Mouse (Mus musculus): ENCODE results near the gene Gm34653. TPM values are rescaled to one million over a fixed set of nuclear protein-coding genes. Genes with fewer than 3 reads are reported as not detected.
A peak's percentile ranks its signal among the peaks of the same experiment; 100 is the strongest.
"Not testable (repeated sequence)": the region's sequence is repeated elsewhere in the genome, so short reads cannot be mapped to it uniquely, and the experiment has no call there.

Gm34653 gene
- total RNA-seq, 2 experiments from 2014 or later: not detected

GRCm38 (mm10) chr2:34818492-34818891, 14.3 kb upstream of the Gm34653 start:
- DNase-seq: no peak

DNA sequence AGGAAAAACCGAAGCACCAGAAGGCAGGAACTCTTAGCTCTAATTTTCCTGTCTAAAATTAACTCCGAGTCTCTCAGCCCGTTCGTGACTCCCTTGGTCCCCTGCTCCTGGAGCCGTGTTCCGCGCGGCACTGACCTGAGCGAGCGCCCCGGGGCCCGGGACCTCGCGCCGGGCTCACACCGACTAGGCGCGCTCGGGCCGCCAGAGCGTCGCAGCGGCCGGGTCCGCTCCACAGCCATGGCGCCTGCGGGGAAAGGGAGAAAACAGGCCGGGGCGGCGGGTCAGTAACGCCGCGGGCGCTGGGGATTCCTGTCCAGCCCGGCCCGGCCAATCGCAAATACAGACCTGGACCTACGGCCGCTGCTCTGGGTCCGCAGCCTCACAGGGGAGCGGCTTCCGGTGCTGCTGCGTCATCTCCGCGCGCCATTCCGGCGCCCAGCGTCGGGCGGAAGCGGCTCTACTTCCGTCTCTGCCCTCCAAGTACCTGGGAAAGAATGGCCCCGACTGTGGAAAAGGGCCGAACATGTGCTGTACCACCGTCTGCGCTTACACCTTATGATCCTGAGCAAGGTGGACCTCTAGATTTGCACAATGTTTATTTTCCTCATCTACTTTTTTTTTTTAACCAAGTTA, 6.9 kb upstream of the Gm34653 start, which contains the start of gene Fbxw2:
Fbxw2 (minus strand) TSS at position 485 of the 633 bp plus-strand sequence.
- peak; percentile 94 for DNase-seq

GRCm38 (mm10) chr2:34826460-34827231, 6.2 kb upstream of the Gm34653 start:
- no peak for DNase-seq

DNA sequence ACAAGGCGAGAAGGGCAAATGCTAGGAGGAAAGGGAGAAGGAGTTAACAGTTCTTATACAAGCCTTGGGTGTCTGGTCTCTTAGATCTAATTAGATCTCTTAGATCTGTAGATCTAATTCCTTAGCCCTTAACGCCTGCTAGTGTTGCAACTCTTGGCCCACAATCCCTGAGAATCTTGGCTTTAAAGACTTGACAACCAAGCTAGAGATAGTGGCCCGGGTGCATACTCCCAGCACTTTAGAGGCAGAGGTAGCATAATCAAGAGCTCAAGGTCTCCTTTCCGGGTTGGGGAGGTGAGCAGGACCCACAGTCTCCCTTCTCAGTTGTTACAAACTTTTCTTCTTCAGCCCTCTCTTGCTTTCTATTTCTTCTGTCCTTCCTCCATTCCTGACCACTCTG, 5.2 kb upstream of the Gm34653 start:
- no peak for DNase-seq

DNA sequence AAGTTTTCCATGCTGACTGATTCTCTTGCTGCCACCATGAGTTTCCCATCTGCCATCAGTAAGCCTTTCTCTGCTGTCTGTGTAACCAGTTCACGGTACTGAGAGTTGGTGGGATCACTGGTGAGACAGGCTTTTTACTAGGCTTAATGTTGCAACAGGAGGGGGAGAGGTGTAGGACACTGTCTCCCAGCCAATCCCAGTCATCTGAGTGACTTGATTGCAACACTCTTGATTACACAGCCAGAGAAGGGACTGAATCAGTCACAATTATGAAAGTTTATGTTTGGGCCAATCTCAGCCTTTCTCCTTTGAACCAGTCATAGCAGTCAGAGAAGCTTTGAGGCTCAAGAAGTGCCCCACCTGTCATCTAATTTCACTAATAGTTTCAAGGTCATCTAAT, 4.8 kb upstream of the Gm34653 start:
- DNase-seq: no peak

- not testable (repeated sequence) for DNase-seq
These were observed 2.7 kb upstream of the Gm34653 start for GRCm38 (mm10) chr2:34830066-34830465.

GRCm38 (mm10) chr2:34833624-34834023, 817 bp downstream of the Gm34653 start:
- DNase-seq: no peak

- no peak for DNase-seq
These were observed 2.9 kb downstream of the Gm34653 start for GRCm38 (mm10) chr2:34835669-34836068.

DNA sequence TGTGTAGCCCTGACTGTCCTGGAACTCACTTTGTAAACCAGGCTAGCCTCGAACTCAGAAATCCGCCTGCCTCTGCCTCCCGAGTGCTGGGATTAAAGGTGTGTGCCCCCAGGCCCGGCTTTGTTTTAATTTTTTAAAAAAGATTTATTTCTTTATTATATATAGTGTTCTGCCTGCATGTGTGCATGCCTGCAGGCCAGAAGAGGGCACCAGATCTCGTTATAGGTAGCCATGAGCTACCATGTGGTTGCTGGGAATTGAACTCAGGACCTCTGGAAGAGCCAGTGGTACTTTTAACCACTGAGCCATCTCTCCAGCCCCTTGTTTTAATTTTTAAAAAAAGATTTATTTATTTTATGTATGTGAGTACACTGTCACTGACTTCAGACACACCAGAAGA, 7.3 kb downstream of the Gm34653 start:
- not testable (repeated sequence) for DNase-seq

DNA sequence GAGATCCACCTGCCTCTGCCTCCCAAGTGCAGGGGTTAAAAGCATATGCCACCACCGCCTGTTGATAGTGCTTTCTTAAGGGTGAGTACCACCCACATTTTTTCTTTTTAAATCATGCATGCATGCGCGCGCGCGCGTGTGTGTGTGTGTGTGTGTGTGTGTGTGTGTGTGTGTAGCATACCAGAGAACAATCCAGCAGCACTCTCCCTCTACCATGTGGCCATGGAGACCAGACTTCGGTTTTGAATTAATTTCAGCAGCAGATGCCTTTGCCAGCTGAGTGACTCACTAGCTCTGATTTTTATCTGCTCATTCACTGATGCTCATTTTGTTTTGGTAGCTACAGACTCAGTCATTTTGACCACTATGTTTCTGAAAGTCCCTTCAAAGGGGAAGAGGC, 8.9 kb downstream of the Gm34653 start:
- no peak for DNase-seq

- DNase-seq: peak; percentile 80 to 89
These were observed 10.6 kb downstream of the Gm34653 start for GRCm38 (mm10) chr2:34843211-34843939.

GRCm38 (mm10) chr2:34847702-34848101, 14.9 kb downstream of the Gm34653 start:
- no peak for DNase-seq

GRCm38 (mm10) chr2:34855265-34855664, 22.5 kb downstream of the Gm34653 start:
- no peak for DNase-seq

DNA sequence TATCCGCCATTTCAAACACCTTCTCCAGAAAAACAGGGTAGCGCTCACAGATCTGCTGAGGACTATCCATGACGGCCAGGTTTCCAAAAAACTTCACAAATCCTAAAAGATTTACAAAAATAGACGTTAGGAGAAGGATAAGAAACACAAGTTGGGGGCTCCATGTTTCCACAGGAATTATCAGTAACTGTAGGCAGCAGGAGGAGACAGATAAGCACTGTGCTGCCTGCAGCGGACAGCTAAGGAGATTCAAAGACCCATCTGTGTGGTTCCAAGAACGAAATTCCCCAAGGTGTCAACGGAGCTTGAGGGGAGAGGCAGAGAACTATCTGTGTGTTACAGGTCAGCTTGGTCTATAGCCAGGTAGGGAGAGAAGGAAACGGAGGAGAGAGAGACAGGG, 24.9 kb downstream of the Gm34653 start:
- DNase-seq: no peak

- no peak for DNase-seq
These were observed 36.9 kb downstream of the Gm34653 start for GRCm38 (mm10) chr2:34869680-34870079.

DNA sequence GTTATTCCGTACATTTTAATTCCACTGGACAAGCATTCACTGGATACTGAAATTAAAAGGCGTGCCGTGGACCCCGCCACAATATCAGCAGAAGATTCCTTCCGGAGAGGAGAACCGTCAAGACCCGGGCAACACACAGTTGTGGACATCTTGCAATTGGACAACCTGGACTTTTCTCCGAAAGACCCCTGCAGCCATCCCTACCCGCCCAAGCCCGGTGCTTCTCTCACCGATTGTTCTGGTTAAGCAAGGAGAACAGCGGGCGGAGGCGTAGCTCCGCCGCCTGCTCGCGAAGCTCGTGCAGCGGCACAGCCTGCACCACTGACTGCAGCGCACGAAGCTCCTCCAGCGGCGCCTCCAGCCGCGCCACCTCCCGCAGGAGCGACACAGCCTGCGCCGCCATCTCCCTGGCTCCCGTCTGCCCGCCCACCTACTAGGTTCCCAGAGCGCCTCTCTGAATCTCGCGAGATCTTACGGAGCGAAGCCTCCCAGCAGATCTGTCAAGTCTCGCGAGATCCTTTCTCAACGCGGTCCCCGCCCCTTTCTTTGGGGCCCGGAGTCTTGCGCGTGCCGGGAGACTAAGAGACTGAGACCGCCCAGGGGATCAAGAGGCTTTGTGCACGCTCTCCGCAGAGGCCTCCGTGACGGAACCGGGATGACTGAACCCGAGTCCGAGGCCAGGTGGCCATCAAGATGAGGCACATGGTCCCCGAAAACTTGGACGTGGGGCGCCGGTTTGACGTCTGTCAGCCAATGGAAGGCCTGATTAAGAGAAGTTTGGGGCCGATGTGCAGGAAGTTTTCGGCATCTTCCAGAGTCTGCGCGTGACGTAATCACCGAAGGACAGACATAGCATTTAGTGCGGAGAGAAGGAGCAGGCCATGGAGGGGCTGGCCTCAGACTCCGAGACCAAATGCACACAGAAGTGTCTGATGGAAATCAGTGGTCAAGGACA, 38.0 kb downstream of the Gm34653 start:
- DNase-seq: peak; percentile 96 to 97

- peak; percentile 10 to 37 for DNase-seq
These were observed 41.5 kb downstream of the Gm34653 start, which contains the start of gene Cutal for GRCm38 (mm10) chr2:34874271-34874670. TSS of gene Cutal (plus strand) at chr2:34874396.

DNA sequence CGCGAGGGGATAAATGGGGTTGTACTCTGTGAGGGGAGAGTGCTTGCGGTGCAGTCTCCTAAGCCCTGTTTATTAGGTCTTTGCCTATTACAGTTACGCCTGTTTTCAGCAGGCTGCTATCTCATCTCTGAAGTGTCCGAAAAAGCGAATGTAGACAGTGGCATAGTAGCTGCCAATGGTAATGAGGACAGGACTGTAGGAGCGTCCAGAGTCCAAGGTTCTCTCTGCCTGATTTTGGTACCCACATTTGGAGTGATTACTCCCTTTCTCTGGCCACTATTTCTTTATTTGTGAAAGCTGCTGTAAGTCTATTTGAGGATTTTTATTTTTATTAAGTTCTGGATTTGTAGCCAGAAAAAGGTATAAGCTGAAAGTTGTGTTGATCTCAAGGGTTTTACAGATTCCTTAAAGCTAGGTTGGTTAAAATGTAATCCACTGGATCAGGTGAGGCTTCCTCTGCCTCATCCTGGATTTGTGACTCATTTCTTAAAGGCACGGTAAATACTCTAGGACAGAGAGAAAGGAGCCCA, 42.1 kb downstream of the Gm34653 start, which contains the start of gene Psmd5:
Psmd5 (minus strand) TSS at position 153 of the 530 bp plus-strand sequence.
- DNase-seq: no peak

DNA sequence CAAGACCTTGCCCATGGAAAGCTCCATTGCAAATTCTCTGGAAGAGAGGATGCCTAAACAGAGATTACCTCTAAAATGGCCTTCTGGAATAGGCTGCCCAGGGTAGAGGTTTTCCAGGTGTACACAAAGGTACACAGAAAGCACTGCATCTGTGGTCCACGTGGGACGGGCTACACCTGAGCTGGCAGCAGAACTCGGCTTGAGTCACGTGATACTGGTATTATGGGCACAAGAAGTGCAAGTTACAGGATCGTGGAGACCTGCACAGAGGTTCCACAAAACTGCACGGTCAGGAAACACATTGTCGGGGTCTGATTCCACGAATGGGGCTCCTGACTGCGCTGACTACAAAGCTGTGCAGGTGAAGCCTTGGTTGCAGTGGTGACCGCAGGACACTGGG, 47.2 kb downstream of the Gm34653 start:
- no peak for DNase-seq

GRCm38 (mm10) chr2:34882757-34883156, 50.0 kb downstream of the Gm34653 start:
- no peak for DNase-seq

DNA sequence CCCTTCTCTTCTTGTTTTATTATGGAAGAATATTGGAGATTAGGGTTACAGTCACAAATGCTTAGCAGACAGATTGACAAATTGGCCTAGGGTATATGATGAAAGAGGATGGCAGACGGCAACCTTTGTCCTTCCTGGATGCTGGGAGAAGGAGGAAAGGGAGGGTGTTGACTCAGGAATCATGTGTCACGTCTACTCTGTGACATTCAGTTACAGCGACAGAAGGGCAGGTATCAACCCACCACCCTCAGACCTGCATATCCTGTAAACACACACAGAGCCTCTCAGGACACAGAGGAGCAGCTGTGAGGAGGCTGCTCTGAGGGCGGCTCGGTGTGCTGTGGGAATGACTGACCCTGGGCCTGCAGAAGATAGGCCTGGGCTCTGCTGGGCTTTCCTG, 50.4 kb downstream of the Gm34653 start:
- DNase-seq: no peak

All from heart, adult 18-20 months (tissue).